Mouse (Mus musculus): Measurements from ENCODE around the gene Clec4g. TPM values are rescaled to one million over a fixed set of nuclear protein-coding genes. Genes with fewer than 3 reads are reported as not detected.

Clec4g gene
- total and polyA plus RNA-seq, 3 experiments = 0.11 TPM; not detected in 2

- Histone ChIP-seq H3K36me3 (replicated peaks) (peaks cover 51% of the 10 kb centered on the region), H3K4me3 (ENCODE audit: low read depth, low read length) (no peak overlapping the region), H3K9me3 (replicated peaks) (no peaks in the 10 kb centered on the region), H3K4me1 (ENCODE audit: insufficient read depth, low read depth, low read length) (peaks cover 17% of the 10 kb centered on the region), H3K27me3 (ENCODE audit: insufficient read depth, low read length) (peaks cover 4% of the 10 kb centered on the region; the same call in 1 of the 2 replicates)
- no peak for ATAC-seq (ENCODE audit: extremely low read depth, insufficient number of reproducible peaks, low FRiP score, poor library complexity, severe bottlenecking)
- DNase-seq (ENCODE audit: low spot score) = no peak
- TF ChIP-seq CTCF (IDR thresholded peaks at IDR 0.05; ENCODE audit: low read depth, low read length) = no peak
- no peak for TF ChIP-seq GATA2 (IDR thresholded peaks at IDR 0.05; ENCODE audit: borderline replicate concordance, low read depth, low read length)
- no peak for TF ChIP-seq POLR2AphosphoS5 (IDR thresholded peaks at IDR 0.05; ENCODE audit: insufficient replicate concordance, low read depth, low read length)
- no peak for TF ChIP-seq TAL1 (conservative IDR thresholded peaks at IDR 0.05; ENCODE audit: low read depth, low read length)
- no peak for TF ChIP-seq GATA1 (IDR thresholded peaks at IDR 0.05; ENCODE audit: borderline replicate concordance, low read length)
Measured at GRCm38 (mm10) chr8:3683408-3684176, 36.9 kb downstream of the Clec4g start.

DNA sequence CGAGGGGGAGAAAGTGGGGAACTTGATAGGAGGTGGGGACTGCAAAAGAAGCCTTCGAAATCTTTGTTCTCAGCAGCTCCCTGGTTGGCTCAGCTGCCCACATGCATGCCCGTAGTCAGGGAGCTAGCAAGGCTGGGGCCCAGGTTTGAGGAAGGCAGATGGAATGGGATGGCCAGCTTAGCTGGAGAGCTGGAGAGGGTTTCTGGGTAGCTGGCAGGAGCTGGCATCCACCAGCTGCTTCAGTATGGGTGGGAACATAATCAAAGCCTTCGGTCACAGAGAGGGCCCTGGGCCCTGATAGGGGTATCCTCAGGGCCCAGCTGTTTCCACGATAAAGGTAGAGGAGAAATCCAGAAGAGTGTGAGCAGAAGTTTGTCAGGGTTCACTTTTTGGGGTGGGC lies 38.0 kb downstream of the Clec4g start:
- no peaks in the 10 kb centered on the region for H3K9me3 ChIP-seq (replicated peaks)
- H3K36me3 ChIP-seq (replicated peaks) = peaks cover 56% of the 10 kb centered on the region
- H3K27me3 ChIP-seq (ENCODE audit: insufficient read depth, low read length) = no peaks in the 10 kb centered on the region
- no peak overlapping the region for H3K4me3 ChIP-seq (ENCODE audit: low read depth, low read length)
- no peak for ATAC-seq (ENCODE audit: extremely low read depth, insufficient number of reproducible peaks, low FRiP score, poor library complexity, severe bottlenecking)
- peaks cover 24% of the 10 kb centered on the region for H3K4me1 ChIP-seq (ENCODE audit: insufficient read depth, low read depth, low read length)
- TF ChIP-seq GATA1 (IDR thresholded peaks at IDR 0.05; ENCODE audit: borderline replicate concordance, low read length) = no peak
- TF ChIP-seq TAL1 (conservative IDR thresholded peaks at IDR 0.05; ENCODE audit: low read depth, low read length) = no peak
- no peak for TF ChIP-seq GATA2 (IDR thresholded peaks at IDR 0.05; ENCODE audit: borderline replicate concordance, low read depth, low read length)
- TF ChIP-seq CTCF (IDR thresholded peaks at IDR 0.05; ENCODE audit: low read depth, low read length) = no peak
- DNase-seq (ENCODE audit: low spot score) = no peak

GRCm38 (mm10) chr8:3679656-3680055 lies 40.8 kb downstream of the Clec4g start:
- DNase-seq (ENCODE audit: low spot score) = no peak

GRCm38 (mm10) chr8:3679236-3679635 lies 41.2 kb downstream of the Clec4g start:
- DNase-seq (ENCODE audit: low spot score) (no peak), ATAC-seq (ENCODE audit: extremely low read depth, insufficient number of reproducible peaks, low FRiP score, poor library complexity, severe bottlenecking) (no peak)
- H3K4me1 ChIP-seq (ENCODE audit: insufficient read depth, low read depth, low read length) = peaks cover 38% of the 10 kb centered on the region
- H3K9me3 ChIP-seq (replicated peaks) = no peaks in the 10 kb centered on the region
- H3K36me3 ChIP-seq (replicated peaks) = peaks cover 56% of the 10 kb centered on the region
- no peak for TF ChIP-seq POLR2AphosphoS5 (IDR thresholded peaks at IDR 0.05; ENCODE audit: insufficient replicate concordance, low read depth, low read length)
- TF ChIP-seq GATA1 (IDR thresholded peaks at IDR 0.05; ENCODE audit: borderline replicate concordance, low read length) = no peak
- TF ChIP-seq CTCF (IDR thresholded peaks at IDR 0.05; ENCODE audit: low read depth, low read length) = no peak
- TF ChIP-seq TAL1 (conservative IDR thresholded peaks at IDR 0.05; ENCODE audit: low read depth, low read length) = no peak
- no peak for TF ChIP-seq GATA2 (IDR thresholded peaks at IDR 0.05; ENCODE audit: borderline replicate concordance, low read depth, low read length)
- H3K4me3 ChIP-seq (ENCODE audit: low read depth, low read length) = peak overlapping the region; percentile 31; the same call in 1 of the 2 replicates
- H3K27me3 ChIP-seq (ENCODE audit: insufficient read depth, low read length) = no peaks in the 10 kb centered on the region

More at GRCm38 (mm10) chr8:3679656-3680055, 40.8 kb downstream of the Clec4g start:
- TF ChIP-seq CTCF (IDR thresholded peaks at IDR 0.05; ENCODE audit: low read depth, low read length) (no peak), GATA2 (IDR thresholded peaks at IDR 0.05; ENCODE audit: borderline replicate concordance, low read depth, low read length) (no peak), POLR2AphosphoS5 (IDR thresholded peaks at IDR 0.05; ENCODE audit: insufficient replicate concordance, low read depth, low read length) (no peak), GATA1 (IDR thresholded peaks at IDR 0.05; ENCODE audit: borderline replicate concordance, low read length) (no peak), TAL1 (conservative IDR thresholded peaks at IDR 0.05; ENCODE audit: low read depth, low read length) (no peak)
- Histone ChIP-seq H3K4me1 (ENCODE audit: insufficient read depth, low read depth, low read length) (peaks cover 35% of the 10 kb centered on the region), H3K9me3 (replicated peaks) (no peaks in the 10 kb centered on the region), H3K4me3 (ENCODE audit: low read depth, low read length) (no peak overlapping the region), H3K27me3 (ENCODE audit: insufficient read depth, low read length) (no peaks in the 10 kb centered on the region), H3K36me3 (replicated peaks) (peaks cover 56% of the 10 kb centered on the region)
- no peak for ATAC-seq (ENCODE audit: extremely low read depth, insufficient number of reproducible peaks, low FRiP score, poor library complexity, severe bottlenecking)

DNA sequence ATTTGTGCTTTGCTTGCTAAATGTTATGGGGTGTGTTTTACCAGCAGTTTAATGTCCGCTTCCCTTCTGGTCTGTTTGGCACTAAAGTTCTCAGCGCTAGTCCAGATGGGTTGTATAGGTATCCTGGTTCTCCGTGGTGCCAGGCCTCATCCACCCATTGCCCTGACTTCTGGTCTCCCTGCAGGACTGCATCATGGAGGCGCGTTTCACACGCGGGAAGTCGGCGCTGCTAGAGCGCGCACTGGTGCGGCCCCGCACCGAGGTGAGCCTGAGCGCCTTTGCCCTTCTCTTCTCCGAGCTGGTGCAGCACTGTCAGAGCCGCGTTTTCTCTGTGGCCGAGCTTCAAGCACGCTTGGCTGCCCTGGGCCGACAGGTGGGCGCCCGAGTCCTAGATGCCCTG lies 41.6 kb downstream of the Clec4g start:
- no peaks in the 10 kb centered on the region for H3K27me3 ChIP-seq (ENCODE audit: insufficient read depth, low read length)
- DNase-seq (ENCODE audit: low spot score) = no peak
- ATAC-seq (ENCODE audit: extremely low read depth, insufficient number of reproducible peaks, low FRiP score, poor library complexity, severe bottlenecking) = no peak
- no peak for TF ChIP-seq GATA2 (IDR thresholded peaks at IDR 0.05; ENCODE audit: borderline replicate concordance, low read depth, low read length)
- no peak for TF ChIP-seq POLR2AphosphoS5 (IDR thresholded peaks at IDR 0.05; ENCODE audit: insufficient replicate concordance, low read depth, low read length)
- no peak for TF ChIP-seq TAL1 (conservative IDR thresholded peaks at IDR 0.05; ENCODE audit: low read depth, low read length)
- TF ChIP-seq GATA1 (IDR thresholded peaks at IDR 0.05; ENCODE audit: borderline replicate concordance, low read length) = no peak
- TF ChIP-seq CTCF (IDR thresholded peaks at IDR 0.05; ENCODE audit: low read depth, low read length) = no peak
- H3K9me3 ChIP-seq (replicated peaks) = no peaks in the 10 kb centered on the region
- H3K4me1 ChIP-seq (ENCODE audit: insufficient read depth, low read depth, low read length) = peaks cover 39% of the 10 kb centered on the region
- peak overlapping the region; percentile 31; the same call in 1 of the 2 replicates for H3K4me3 ChIP-seq (ENCODE audit: low read depth, low read length)
- peaks cover 56% of the 10 kb centered on the region for H3K36me3 ChIP-seq (replicated peaks)

- peaks cover 43% of the 10 kb centered on the region for H3K4me1 ChIP-seq (ENCODE audit: insufficient read depth, low read depth, low read length)
- ATAC-seq (ENCODE audit: extremely low read depth, insufficient number of reproducible peaks, low FRiP score, poor library complexity, severe bottlenecking) = no peak
- H3K9me3 ChIP-seq (replicated peaks) = no peaks in the 10 kb centered on the region
- H3K4me3 ChIP-seq (ENCODE audit: low read depth, low read length) = peak overlapping the region; percentile 78
- H3K27me3 ChIP-seq (ENCODE audit: insufficient read depth, low read length) = peaks cover 4% of the 10 kb centered on the region
- H3K36me3 ChIP-seq (replicated peaks) = peaks cover 39% of the 10 kb centered on the region
- TF ChIP-seq GATA1 (IDR thresholded peaks at IDR 0.05; ENCODE audit: borderline replicate concordance, low read length) = no peak
- no peak for TF ChIP-seq GATA2 (IDR thresholded peaks at IDR 0.05; ENCODE audit: borderline replicate concordance, low read depth, low read length)
- no peak for TF ChIP-seq CTCF (IDR thresholded peaks at IDR 0.05; ENCODE audit: low read depth, low read length)
- no peak for TF ChIP-seq POLR2AphosphoS5 (IDR thresholded peaks at IDR 0.05; ENCODE audit: insufficient replicate concordance, low read depth, low read length)
- no peak for TF ChIP-seq TAL1 (conservative IDR thresholded peaks at IDR 0.05; ENCODE audit: low read depth, low read length)
- DNase-seq (ENCODE audit: low spot score) = peak; percentile 35
Measured at GRCm38 (mm10) chr8:3676993-3677579, 43.4 kb downstream of the Clec4g start.

Data from G1E (cell line).